Mouse (Mus musculus): ENCODE measurements around the gene Fam189b.

GRCm38 (mm10) chr3:89178107-89178385 is 4.9 kb upstream of the Fam189b start:
- TF ChIP-seq POLR2A (IDR thresholded peaks at IDR 0.05; ENCODE audit: insufficient read depth, low read depth, low read length) (no peak), CTCF (IDR thresholded peaks at IDR 0.05) (no peak)
